Mouse (Mus musculus): ENCODE measurements around the gene Palmd. TPM values are rescaled to one million over a fixed set of nuclear protein-coding genes. Genes with fewer than 3 reads are reported as not detected.

Gene Palmd
- polyA plus RNA-seq, 1 experiment from 2014 or later: 16.1 TPM

DNA sequence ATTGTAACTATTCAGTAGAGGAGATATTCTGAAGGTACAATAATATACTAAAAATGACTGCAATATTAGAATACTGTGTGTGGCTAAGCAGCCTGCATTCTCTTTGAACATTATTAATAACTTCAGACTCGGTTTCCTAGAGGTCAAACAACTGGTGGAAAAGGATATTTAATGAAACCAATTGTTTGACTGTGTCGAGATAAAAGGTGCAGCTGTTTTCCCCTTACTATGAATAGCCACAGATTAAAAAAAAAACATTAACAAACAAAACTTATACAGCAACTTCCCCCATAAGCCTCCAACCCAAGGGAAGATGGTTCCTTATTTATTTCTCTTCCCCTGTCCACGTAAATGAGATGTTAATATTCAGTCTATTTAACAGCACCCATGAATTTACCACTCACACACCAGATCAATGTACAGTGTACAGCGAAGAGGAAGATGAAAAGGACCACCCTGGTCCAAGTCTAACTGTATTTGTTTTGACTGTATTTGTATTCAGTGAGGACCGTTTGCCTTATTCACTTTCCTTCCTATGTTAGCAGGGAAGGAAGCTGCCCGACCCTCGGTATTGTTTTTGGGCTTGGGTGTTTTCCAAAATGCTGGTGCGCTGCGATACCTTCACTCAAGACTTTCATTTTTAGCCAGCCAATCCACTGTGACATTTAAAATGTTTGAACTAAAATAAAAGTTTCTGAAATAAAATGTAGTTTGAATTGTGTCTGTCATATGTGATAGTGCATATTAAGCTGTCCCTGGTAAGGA, 13.2 kb upstream of the Palmd start:
- no peaks in the 10 kb centered on the region for H3K27me3 ChIP-seq (replicated peaks; ENCODE audit: insufficient read depth, low read length)
- no peak overlapping the region for H3K27ac ChIP-seq (ENCODE audit: low read length)
- WGBS: 45% methylated on average over 9 of the region's 9 CpGs
- no peak overlapping the region for H3K4me3 ChIP-seq (ENCODE audit: low read depth, low read length)
- H3K9ac ChIP-seq (replicated peaks; ENCODE audit: low read depth): no peak overlapping the region
- no peak overlapping the region; the same call in 1 of the 2 replicates for H3K4me2 ChIP-seq (replicated peaks; ENCODE audit: low read depth, low read length)
- no peak for DNase-seq (ENCODE audit: low spot score)
- TF ChIP-seq EP300 (IDR thresholded peaks at IDR 0.05): 0 out of 2 replicates have a peak, but pooled peaks have one; percentile 6
- TF ChIP-seq CTCF (IDR thresholded peaks at IDR 0.05): no peak
- H3K4me1 ChIP-seq (ENCODE audit: insufficient read depth, low read depth, low read length): no peaks in the 10 kb centered on the region
- no peaks in the 10 kb centered on the region for H3K9me3 ChIP-seq (ENCODE audit: low read length)
- no peaks in the 10 kb centered on the region for H3K36me3 ChIP-seq (ENCODE audit: insufficient read depth, low read length)
- no peak for ATAC-seq

DNA sequence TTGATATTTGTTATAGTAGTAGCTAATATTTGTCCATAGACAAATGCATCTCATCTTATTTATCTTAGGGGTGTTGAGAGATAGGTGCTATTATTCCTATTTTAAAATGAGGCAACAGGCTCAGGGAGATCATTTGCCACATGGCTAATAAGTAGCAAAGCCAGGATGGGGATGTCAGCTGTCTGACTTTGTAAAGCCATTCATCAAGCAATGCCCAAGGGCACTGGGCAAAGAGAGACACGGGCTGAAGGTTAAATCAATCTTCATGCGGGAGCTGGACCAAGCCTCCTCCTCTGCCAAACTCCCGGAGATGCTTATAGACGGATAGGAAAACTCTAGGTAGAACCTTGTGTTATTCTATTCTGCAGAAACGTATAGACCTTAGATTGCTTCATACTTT, 999 bp upstream of the Palmd start:
- no peak overlapping the region for H3K4me3 ChIP-seq (ENCODE audit: low read depth, low read length)
- TF ChIP-seq EP300 (IDR thresholded peaks at IDR 0.05): no peak
- TF ChIP-seq CTCF (IDR thresholded peaks at IDR 0.05): no peak
- no peaks in the 10 kb centered on the region for H3K9me3 ChIP-seq (ENCODE audit: low read length)
- ATAC-seq (no peak), DNase-seq (ENCODE audit: low spot score) (no peak)
- no peaks in the 10 kb centered on the region for H3K36me3 ChIP-seq (ENCODE audit: insufficient read depth, low read length)
- H3K4me2 ChIP-seq (replicated peaks; ENCODE audit: low read depth, low read length): no peak overlapping the region
- no peak overlapping the region for H3K9ac ChIP-seq (replicated peaks; ENCODE audit: low read depth)
- 71% methylated on average over 5 of the region's 5 CpGs for WGBS
- H3K4me1 ChIP-seq (ENCODE audit: insufficient read depth, low read depth, low read length): no peaks in the 10 kb centered on the region
- H3K27me3 ChIP-seq (replicated peaks; ENCODE audit: insufficient read depth, low read length): no peaks in the 10 kb centered on the region
- H3K27ac ChIP-seq (ENCODE audit: low read length): no peak overlapping the region

GRCm38 (mm10) chr3:116969003-116969402, 216 bp upstream of the Palmd start:
- Histone ChIP-seq H3K4me3 (ENCODE audit: low read depth, low read length) (peak overlapping the region; percentile 43), H3K27me3 (replicated peaks; ENCODE audit: insufficient read depth, low read length) (no peaks in the 10 kb centered on the region), H3K27ac (ENCODE audit: low read length) (no peak overlapping the region; the same call in 1 of the 2 replicates), H3K36me3 (ENCODE audit: insufficient read depth, low read length) (no peaks in the 10 kb centered on the region), H3K9ac (replicated peaks; ENCODE audit: low read depth) (no peak overlapping the region; the same call in 1 of the 2 replicates), H3K4me1 (ENCODE audit: insufficient read depth, low read depth, low read length) (no peaks in the 10 kb centered on the region), H3K9me3 (ENCODE audit: low read length) (no peaks in the 10 kb centered on the region), H3K4me2 (replicated peaks; ENCODE audit: low read depth, low read length) (peak overlapping the region; percentile 58)
- 24% methylated on average over 4 of the region's 5 CpGs for WGBS
- DNase-seq (ENCODE audit: low spot score): no peak
- TF ChIP-seq CTCF (IDR thresholded peaks at IDR 0.05): no peak
- no peak for TF ChIP-seq EP300 (IDR thresholded peaks at IDR 0.05)
- no peak for ATAC-seq

GRCm38 (mm10) chr3:116967967-116968366, 820 bp downstream of the Palmd start, which contains the start of gene 4930455H04Rik:
4930455H04Rik (plus strand) TSS chr3:116968267.
- no peaks in the 10 kb centered on the region for H3K4me1 ChIP-seq (ENCODE audit: insufficient read depth, low read depth, low read length)
- no peaks in the 10 kb centered on the region for H3K9me3 ChIP-seq (ENCODE audit: low read length)
- ATAC-seq: no peak
- WGBS: 52% methylated on average over 4 of the region's 4 CpGs
- H3K27ac ChIP-seq (ENCODE audit: low read length): peak within 1 kb of the TSS; percentile 69
- peak within 1 kb of the TSS; percentile 58 for H3K4me2 ChIP-seq (replicated peaks; ENCODE audit: low read depth, low read length)
- peak within 1 kb of the TSS; percentile 43 for H3K4me3 ChIP-seq (ENCODE audit: low read depth, low read length)
- H3K36me3 ChIP-seq (ENCODE audit: insufficient read depth, low read length): no peaks in the 10 kb centered on the region
- H3K27me3 ChIP-seq (replicated peaks; ENCODE audit: insufficient read depth, low read length): no peaks in the 10 kb centered on the region
- H3K9ac ChIP-seq (replicated peaks; ENCODE audit: low read depth): peak within 1 kb of the TSS; percentile 36
- no peak for DNase-seq (ENCODE audit: low spot score)
- TF ChIP-seq EP300 (IDR thresholded peaks at IDR 0.05) (no peak), CTCF (IDR thresholded peaks at IDR 0.05) (no peak)

DNA sequence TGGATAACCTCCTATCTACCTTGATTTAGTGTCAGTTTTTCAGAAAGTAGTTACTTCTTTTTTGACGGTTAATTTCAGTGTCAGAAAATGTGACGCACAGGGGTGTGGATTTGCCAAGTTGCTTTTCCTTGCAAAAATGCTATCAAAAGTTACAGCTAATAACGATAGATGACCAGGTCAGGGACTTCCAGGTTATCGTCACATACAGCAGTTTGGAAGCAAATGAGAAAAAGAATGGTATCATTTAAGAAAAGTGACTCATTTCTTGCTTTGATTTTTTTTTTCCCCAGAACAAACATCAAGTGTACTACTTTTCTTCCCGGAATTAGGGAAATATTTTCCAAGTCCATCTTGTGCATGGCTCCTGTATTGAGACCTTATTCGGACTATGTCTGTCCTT, 1.4 kb downstream of the Palmd start:
- 69% methylated on average over 6 of the region's 6 CpGs for WGBS
- 0 out of 2 replicates have a peak overlapping the region, but pooled peaks have one; percentile 43 for H3K27ac ChIP-seq (ENCODE audit: low read length)
- H3K4me3 ChIP-seq (ENCODE audit: low read depth, low read length): peak overlapping the region; percentile 43
- no peak overlapping the region for H3K9ac ChIP-seq (replicated peaks; ENCODE audit: low read depth)
- TF ChIP-seq CTCF (IDR thresholded peaks at IDR 0.05): no peak
- no peak for TF ChIP-seq EP300 (IDR thresholded peaks at IDR 0.05)
- H3K36me3 ChIP-seq (ENCODE audit: insufficient read depth, low read length): no peaks in the 10 kb centered on the region
- ATAC-seq (no peak), DNase-seq (ENCODE audit: low spot score) (no peak)
- H3K4me2 ChIP-seq (replicated peaks; ENCODE audit: low read depth, low read length): peak overlapping the region; percentile 58
- no peaks in the 10 kb centered on the region for H3K27me3 ChIP-seq (replicated peaks; ENCODE audit: insufficient read depth, low read length)
- no peaks in the 10 kb centered on the region for H3K4me1 ChIP-seq (ENCODE audit: insufficient read depth, low read depth, low read length)
- H3K9me3 ChIP-seq (ENCODE audit: low read length): no peaks in the 10 kb centered on the region

GRCm38 (mm10) chr3:116966800-116967199, 2.0 kb downstream of the Palmd start:
- TF ChIP-seq CTCF (IDR thresholded peaks at IDR 0.05) (no peak), EP300 (IDR thresholded peaks at IDR 0.05) (no peak)
- Histone ChIP-seq H3K27ac (ENCODE audit: low read length) (peak overlapping the region; percentile 43; the same call in 1 of the 2 replicates), H3K9me3 (ENCODE audit: low read length) (no peaks in the 10 kb centered on the region), H3K4me2 (replicated peaks; ENCODE audit: low read depth, low read length) (peak overlapping the region; percentile 58), H3K4me1 (ENCODE audit: insufficient read depth, low read depth, low read length) (no peaks in the 10 kb centered on the region), H3K9ac (replicated peaks; ENCODE audit: low read depth) (no peak overlapping the region), H3K27me3 (replicated peaks; ENCODE audit: insufficient read depth, low read length) (no peaks in the 10 kb centered on the region), H3K4me3 (ENCODE audit: low read depth, low read length) (peak overlapping the region; percentile 19), H3K36me3 (ENCODE audit: insufficient read depth, low read length) (no peaks in the 10 kb centered on the region)
- DNase-seq (ENCODE audit: low spot score): peak; percentile 51
- WGBS: 33% methylated on average over 6 of the region's 6 CpGs
- peak; percentile 47; the same call in 1 of the 2 replicates for ATAC-seq

Data from lung, postnatal 0 days (tissue).